Mouse (Mus musculus) CH12.LX (cell line): ENCODE data around the gene Sept9. TPM values are rescaled to one million over a fixed set of nuclear protein-coding genes. Genes with fewer than 3 reads are reported as not detected.

Experiments
- DNase-seq: peaks from one replicate; pipeline ENCODE4 v3.0.0-alpha.2; 2013; ENCODE audit errors: extremely low read depth
- H3K27ac ChIP-seq: 2 replicates; pipeline ENCODE4 v1.5.1; 2012; ENCODE audit warnings: low read depth, mild to moderate bottlenecking, control low read depth, moderate library complexity; ENCODE audit not compliant: insufficient read depth
- H3K27me3 ChIP-seq: replicated peaks from 2 replicates; pipeline ENCODE3; 2012; ENCODE audit warnings: inconsistent platforms
- H3K36me3 ChIP-seq, 2 experiments: replicated peaks in 1 of 2; 2 replicates each; pipeline versions ENCODE3 to v1.6.1; 2012; ENCODE audit warnings: inconsistent platforms in 1 of 2, low read length in 1 of 2, mild to moderate bottlenecking in 1 of 2, mixed read lengths in 1 of 2, moderate library complexity in 1 of 2; ENCODE audit not compliant: control insufficient read depth in 1 of 2, insufficient read depth in 1 of 2
- H3K4me1 ChIP-seq, 2 experiments: 2 replicates each; pipeline ENCODE4 v1.6.1; 2012; ENCODE audit warnings: inconsistent platforms in 1 of 2, moderate library complexity in 1 of 2; ENCODE audit not compliant: insufficient read depth in 2 of 2, control insufficient read depth in 1 of 2
- H3K4me2 ChIP-seq: 2 replicates; pipeline ENCODE4 v1.6.1; 2012; ENCODE audit warnings: low read depth, mild to moderate bottlenecking, control low read depth; ENCODE audit not compliant: poor library complexity, insufficient read depth, severe bottlenecking
- H3K4me3 ChIP-seq, 3 experiments: fragments of 150-350 bp in 1 of 3; sonication (generic) in 1 of 3; replicated peaks in 1 of 3; 2 replicates each; pipeline versions ENCODE3 to v1.5.1; 2011 to 2012; ENCODE audit warnings: low read depth in 2 of 3, low read length in 2 of 3, mild to moderate bottlenecking in 2 of 3, moderate library complexity in 2 of 3, control low read depth in 1 of 3, improper control_type of control experiment in 1 of 3, inconsistent platforms in 1 of 3, mixed read lengths in 1 of 3; ENCODE audit not compliant: poor library complexity in 1 of 3
- H3K79me2 ChIP-seq: replicated peaks from 2 replicates; pipeline ENCODE4 v1.6.1; 2012; ENCODE audit warnings: mild to moderate bottlenecking, moderate library complexity; ENCODE audit not compliant: control insufficient read depth, poor library complexity, insufficient read depth, severe bottlenecking; ENCODE audit errors: extremely low read depth
- H3K9ac ChIP-seq: 2 replicates; pipeline ENCODE4 v1.6.1; 2012; ENCODE audit warnings: low read depth, mild to moderate bottlenecking, control low read depth, moderate library complexity; ENCODE audit not compliant: insufficient read depth
- H3K9me3 ChIP-seq: replicated peaks from 2 replicates; pipeline ENCODE3; 2012; ENCODE audit warnings: low read length, inconsistent platforms, mixed read lengths
- CHD1 ChIP-seq: IDR thresholded peaks from 2 replicates; pipeline ENCODE4 v1.6.1; 2012; ENCODE audit warnings: low read depth, low read length, improper control_type of control experiment, inconsistent platforms
- CHD2 ChIP-seq: IDR thresholded peaks from 2 replicates; pipeline ENCODE4 v1.6.1; 2011; ENCODE audit warnings: low read length, improper control_type of control experiment
- CTCF ChIP-seq, 2 experiments: IDR thresholded peaks in 1 of 2; conservative IDR thresholded peaks in 1 of 2; 2 replicates each; pipeline ENCODE4 v1.5.1; 2011 to 2012; ENCODE audit warnings: low read depth in 2 of 2, low read length in 2 of 2, improper control_type of control experiment in 1 of 2, inconsistent platforms in 1 of 2, mild to moderate bottlenecking in 1 of 2, moderate library complexity in 1 of 2
- E2F4 ChIP-seq: IDR thresholded peaks from 2 replicates; pipeline ENCODE4 v1.6.1; 2011; ENCODE audit warnings: low read depth, low read length, improper control_type of control experiment; ENCODE audit not compliant: insufficient replicate concordance
- EP300 ChIP-seq: IDR thresholded peaks from 2 replicates; pipeline ENCODE4 v1.6.1; 2011; ENCODE audit warnings: low read length, improper control_type of control experiment
- MAFK ChIP-seq: IDR thresholded peaks from 2 replicates; pipeline ENCODE4 v1.6.1; 2011; ENCODE audit warnings: low read length, improper control_type of control experiment; ENCODE audit not compliant: insufficient replicate concordance
- POLR2A ChIP-seq: IDR thresholded peaks from 2 replicates; pipeline ENCODE4 v1.6.1; 2011; ENCODE audit warnings: low read depth, mild to moderate bottlenecking, improper control_type of control experiment, low read length
- POLR2AphosphoS2 ChIP-seq: IDR thresholded peaks from 2 replicates; pipeline ENCODE4 v1.6.1; 2011; ENCODE audit warnings: low read depth, low read length, improper control_type of control experiment
- RCOR1 ChIP-seq: conservative IDR thresholded peaks from 2 replicates; pipeline ENCODE4 v1.6.1; 2012; ENCODE audit warnings: low read depth, mild to moderate bottlenecking, inconsistent platforms, low read length, improper control_type of control experiment
- ZKSCAN1 ChIP-seq: IDR thresholded peaks from 2 replicates; pipeline ENCODE4 v1.6.1; 2012; ENCODE audit warnings: low read depth, inconsistent platforms, low read length, improper control_type of control experiment, borderline replicate concordance
- dilution Hi-C: fragments of 300-500 bp; cut with MboI; formaldehyde crosslinking; loops from 2 replicates; pipeline ENCODE4 v1.14.3; 2020; ENCODE audit warnings: low sequenced_read_pairs; ENCODE audit not compliant: extremely low pct_unique_long_range_greater_than_20kb, extremely low pct_ligation_motif_present
- in situ Hi-C: fragments of 300-500 bp; cut with MboI; formaldehyde crosslinking; loops from 3 replicates; pipeline ENCODE4 v1.14.3; 2019; ENCODE audit warnings: low sequenced_read_pairs, low pct_ligation_motif_present, low pct_unique_long_range_greater_than_20kb, mixed read lengths
- polyA plus RNA-seq: library from polyadenylated mRNA; unstranded; fragments of >175 nt; gene quantifications from 2 replicates; pipeline ENCODE4 v1.2.1, GENCODE M21; 2012; ENCODE audit warnings: low read depth; ENCODE audit not compliant: insufficient read length
- total RNA-seq, 2 experiments: library from RNA; depleted of rRNA; stranded (reverse); fragments of 300-350 nt in 1 of 2; fragments of >200 nt in 1 of 2; gene quantifications; 2 replicates each; pipeline ENCODE4 v1.2.3; 2012 to 2014

Sept9 gene
- total and polyA plus RNA-seq, 3 experiments = 47.6 to 128 (median 110) TPM

GRCm38 (mm10) chr11:117246981-117247431, 47.5 kb downstream of the Sept9 start:
- no peaks in the 10 kb centered on the region for H3K9me3 ChIP-seq
- no peak overlapping the region for H3K4me2 ChIP-seq
- DNase-seq = no peak
- no peaks in the 10 kb centered on the region for H3K36me3 ChIP-seq
- no peak overlapping the region for H3K27ac ChIP-seq
- dilution Hi-C loops = loop anchor here (25.0 kb wide), 1 partner anchor 115 kb away; no protein-coding TSS in a partner anchor
- H3K9ac ChIP-seq = no peak overlapping the region
- peaks cover 40 to 86% of the 10 kb centered on the region in 2 experiments for H3K4me1 ChIP-seq
- H3K27me3 ChIP-seq = no peaks in the 10 kb centered on the region
- in situ Hi-C loops = loop anchor here (5.0 kb wide), 2 partner anchors 65 to 110 kb away; no protein-coding TSS in a partner anchor
- H3K4me3 ChIP-seq = no peak overlapping the region
- TF ChIP-seq POLR2A = no peak
- TF ChIP-seq ZKSCAN1 = no peak
- TF ChIP-seq E2F4 = no peak
- no peak for TF ChIP-seq POLR2AphosphoS2
- no peak for TF ChIP-seq CHD2
- TF ChIP-seq RCOR1 = no peak
- no peak for TF ChIP-seq CHD1
- TF ChIP-seq MAFK = no peak
- TF ChIP-seq, all 38 proteins: peak for 0
- no peaks in the 10 kb centered on the region for H3K79me2 ChIP-seq

GRCm38 (mm10) chr11:117247541-117247940, 48.1 kb downstream of the Sept9 start:
- TF ChIP-seq EP300 = no peak
- TF ChIP-seq CHD1 = no peak
- no peak for TF ChIP-seq CTCF (conservative IDR thresholded peaks at IDR 0.05 in 1 of 2, IDR thresholded peaks at IDR 0.05 in 1 of 2; ENCODE audit: low read depth in 2 of 2, low read length in 2 of 2)
- dilution Hi-C loops = loop anchor here (25.0 kb wide), 1 partner anchor 115 kb away; no protein-coding TSS in a partner anchor
- H3K4me3 ChIP-seq = no peak overlapping the region
- H3K9ac ChIP-seq = no peak overlapping the region
- H3K27ac ChIP-seq = no peak overlapping the region
- no peaks in the 10 kb centered on the region for H3K27me3 ChIP-seq
- no peaks in the 10 kb centered on the region for H3K9me3 ChIP-seq
- no peak for DNase-seq
- H3K4me1 ChIP-seq = peaks cover 39 to 83% of the 10 kb centered on the region in 2 experiments
- no peaks in the 10 kb centered on the region for H3K36me3 ChIP-seq
- in situ Hi-C loops = loop anchor here (5.0 kb wide), 2 partner anchors 65 to 110 kb away; no protein-coding TSS in a partner anchor
- H3K79me2 ChIP-seq = no peaks in the 10 kb centered on the region
- H3K4me2 ChIP-seq = no peak overlapping the region

GRCm38 (mm10) chr11:117248734-117249248, 49.3 kb downstream of the Sept9 start:
- no peaks in the 10 kb centered on the region for H3K27me3 ChIP-seq
- no peak overlapping the region for H3K9ac ChIP-seq
- H3K4me1 ChIP-seq = peaks cover 50 to 87% of the 10 kb centered on the region in 2 experiments
- H3K9me3 ChIP-seq = no peaks in the 10 kb centered on the region
- no peak overlapping the region for H3K27ac ChIP-seq
- no peak overlapping the region for H3K4me2 ChIP-seq
- no peak overlapping the region for H3K4me3 ChIP-seq
- H3K36me3 ChIP-seq = no peaks in the 10 kb centered on the region
- TF ChIP-seq E2F4 = no peak
- TF ChIP-seq, all 38 proteins: peak for 0
- in situ Hi-C loops (loop anchor here (5.0 kb wide), 2 partner anchors 64 to 109 kb away; no protein-coding TSS in a partner anchor), dilution Hi-C loops (loop anchor here (25.0 kb wide), 1 partner anchor 114 kb away; no protein-coding TSS in a partner anchor)
- no peak for DNase-seq
- H3K79me2 ChIP-seq = no peaks in the 10 kb centered on the region
